Mouse (Mus musculus) limb, embryonic 11.5 days (tissue): ENCODE data around the gene Ascl1. TPM values are rescaled to one million over a fixed set of nuclear protein-coding genes. Genes with fewer than 3 reads are reported as not detected.

Source experiments
- ATAC-seq: fragments of 200-750 bp; cut with Nextera tagmentation; 2 replicates; pipeline ENCODE4 v1.8.0; 2017; ENCODE audit warnings: low read depth; ENCODE audit not compliant: insufficient number of reproducible peaks, low FRiP score, low TSS enrichment
- DNase-seq: peaks from one replicate; pipeline ENCODE4 v3.0.0-alpha.2; 2015; ENCODE audit warnings: low spot score
- H3K27ac ChIP-seq: fragments of 300-500 bp; sonication (generic); replicated peaks from 2 replicates; pipeline ENCODE4 v1.5.1; 2014; ENCODE audit warnings: low read depth, mild to moderate bottlenecking, low read length
- H3K27me3 ChIP-seq: fragments of 300-500 bp; sonication (generic); 2 replicates; pipeline ENCODE4 v1.6.1; 2014; ENCODE audit warnings: mild to moderate bottlenecking, low read length, mixed read lengths; ENCODE audit not compliant: control insufficient read depth, insufficient read depth
- H3K36me3 ChIP-seq: fragments of 300-500 bp; sonication (generic); 2 replicates; pipeline ENCODE4 v1.6.1; 2014; ENCODE audit warnings: mild to moderate bottlenecking, low read length, moderate library complexity, mixed read lengths; ENCODE audit not compliant: control insufficient read depth, insufficient read depth
- H3K4me1 ChIP-seq: fragments of 300-500 bp; sonication (generic); 2 replicates; pipeline ENCODE4 v1.6.1; 2014; ENCODE audit warnings: low read length, mixed read lengths; ENCODE audit not compliant: control insufficient read depth, insufficient read depth
- H3K4me2 ChIP-seq: fragments of 300-500 bp; sonication (generic); 2 replicates; pipeline ENCODE4 v1.6.1; 2014; ENCODE audit warnings: low read depth, mild to moderate bottlenecking, moderate library complexity; ENCODE audit not compliant: severe bottlenecking
- H3K4me3 ChIP-seq: fragments of 300-500 bp; sonication (generic); 2 replicates; pipeline ENCODE4 v1.5.1; 2014; ENCODE audit warnings: low read depth, low read length
- H3K9ac ChIP-seq: fragments of 300-500 bp; sonication (generic); 2 replicates; pipeline ENCODE4 v1.6.1; 2014; ENCODE audit warnings: mild to moderate bottlenecking, low read length
- H3K9me3 ChIP-seq: fragments of 300-500 bp; sonication (generic); 2 replicates; pipeline ENCODE4 v1.6.1; 2016; ENCODE audit warnings: low read length; ENCODE audit not compliant: control insufficient read depth
- WGBS: fragments of 180-500 bp; shearing (Covaris S2); extraction: QIAGEN DNeasy Blood & Tissue Kit; methylation state at CpG from one replicate; pipeline ENCODE4 v1.1.7; 2014; 5-methylcytosine and 5-hydroxymethylcytosine counted together
- polyA plus RNA-seq: library from polyadenylated mRNA; unstranded; fragments of >200 nt; fragmentation: Nextera tagmentation; extraction: Ambion mirVana; gene quantifications from 2 replicates; pipeline ENCODE4 v1.2.1, GENCODE M21; 2014

Gene Ascl1
- polyA plus RNA-seq, 1 experiment from 2014 or later: 0.24 TPM

DNA sequence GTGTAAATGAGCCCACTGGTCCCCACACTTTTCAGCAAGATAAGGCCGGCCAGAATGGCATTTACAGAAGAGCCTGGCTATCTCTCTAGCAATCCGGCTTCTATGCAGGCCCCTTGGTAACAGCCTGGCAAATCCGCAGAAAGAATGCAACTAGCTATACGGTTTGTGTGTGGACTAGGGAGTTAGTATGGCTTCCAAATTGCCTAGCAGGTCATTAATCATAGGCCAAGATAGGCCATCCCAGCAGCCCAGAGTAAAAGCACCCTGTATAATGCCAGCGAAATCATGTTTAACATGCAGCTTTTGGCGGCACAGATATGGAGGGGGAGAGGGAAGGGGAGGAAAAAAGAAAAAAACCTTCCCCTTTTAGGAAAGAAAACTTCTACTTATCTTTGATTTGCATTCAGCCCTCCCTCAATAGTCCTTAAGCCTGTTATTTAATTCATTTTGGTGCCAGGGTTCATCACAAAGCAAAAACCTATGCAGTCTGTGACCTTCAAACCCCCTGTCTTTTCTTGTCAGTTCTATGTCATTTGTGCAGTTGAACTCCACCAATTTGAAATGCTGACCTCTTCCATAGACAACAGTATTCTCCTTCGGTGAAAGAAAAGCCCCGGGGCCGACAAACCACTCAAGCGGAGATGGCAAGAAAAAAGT is 19.9 kb downstream of the Ascl1 start:
- H3K27ac ChIP-seq: no peak overlapping the region
- H3K9ac ChIP-seq: no peak overlapping the region
- H3K9me3 ChIP-seq: no peaks in the 10 kb centered on the region
- no peaks in the 10 kb centered on the region for H3K27me3 ChIP-seq
- 82% methylated on average over 10 of the region's 10 CpGs for WGBS
- H3K4me1 ChIP-seq: no peaks in the 10 kb centered on the region
- no peak for DNase-seq
- no peak for ATAC-seq
- H3K4me3 ChIP-seq: no peak overlapping the region
- H3K4me2 ChIP-seq: no peak overlapping the region
- H3K36me3 ChIP-seq: no peaks in the 10 kb centered on the region

DNA sequence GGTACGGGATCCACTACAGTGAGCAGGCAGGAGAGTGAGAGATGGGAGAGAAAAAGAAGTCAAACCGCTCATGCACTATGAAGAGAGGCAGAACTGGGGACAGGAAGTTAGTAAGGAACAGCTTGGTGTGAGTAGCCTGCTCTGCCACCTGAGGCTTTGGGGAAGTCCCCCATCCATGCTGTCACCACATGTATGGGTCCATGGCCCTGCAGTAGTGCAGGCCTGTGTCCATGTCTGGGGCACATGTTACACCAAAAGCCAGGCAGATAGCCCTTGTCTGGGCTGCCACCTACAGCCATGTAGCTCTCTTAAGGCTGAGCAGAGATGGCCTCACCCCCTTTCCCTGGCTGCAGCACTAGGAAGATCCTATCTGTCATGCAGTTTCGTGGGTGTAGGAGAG is 42.7 kb downstream of the Ascl1 start:
- H3K4me2 ChIP-seq: no peak overlapping the region
- no peaks in the 10 kb centered on the region for H3K27me3 ChIP-seq
- H3K9me3 ChIP-seq: no peaks in the 10 kb centered on the region
- peaks cover 2% of the 10 kb centered on the region; the same call in 1 of the 2 replicates for H3K4me1 ChIP-seq
- H3K27ac ChIP-seq: no peak overlapping the region
- ATAC-seq (no peak), DNase-seq (no peak)
- no peaks in the 10 kb centered on the region for H3K36me3 ChIP-seq
- H3K4me3 ChIP-seq: no peak overlapping the region
- WGBS: 93% methylated on average over 3 of the region's 3 CpGs
- no peak overlapping the region for H3K9ac ChIP-seq

DNA sequence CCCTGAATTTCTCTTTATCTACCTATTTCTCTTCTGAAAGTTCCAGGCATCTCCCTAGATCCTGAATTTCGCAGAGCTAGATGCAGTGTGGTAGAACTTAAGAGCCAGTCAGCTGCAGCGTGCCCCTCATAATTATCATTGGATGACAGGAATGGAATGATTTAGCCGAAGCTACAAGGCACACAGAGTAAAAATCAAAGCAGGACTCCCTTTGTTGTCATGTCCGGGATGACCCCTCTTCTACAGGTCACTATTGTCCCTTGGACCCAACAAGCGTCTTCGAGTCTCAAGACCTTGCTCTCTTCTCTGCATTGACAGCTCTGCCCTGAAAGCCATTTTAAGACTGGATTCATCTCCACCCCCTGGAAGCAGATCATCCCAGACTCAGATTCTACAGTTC is 44.1 kb downstream of the Ascl1 start:
- Histone ChIP-seq H3K27me3 (no peaks in the 10 kb centered on the region), H3K36me3 (no peaks in the 10 kb centered on the region), H3K4me2 (no peak overlapping the region), H3K27ac (no peak overlapping the region), H3K9ac (no peak overlapping the region), H3K4me3 (no peak overlapping the region), H3K4me1 (peaks cover 2% of the 10 kb centered on the region; the same call in 1 of the 2 replicates), H3K9me3 (no peaks in the 10 kb centered on the region)
- ATAC-seq (no peak), DNase-seq (no peak)
- WGBS: 85% methylated on average over 6 of the region's 6 CpGs

DNA sequence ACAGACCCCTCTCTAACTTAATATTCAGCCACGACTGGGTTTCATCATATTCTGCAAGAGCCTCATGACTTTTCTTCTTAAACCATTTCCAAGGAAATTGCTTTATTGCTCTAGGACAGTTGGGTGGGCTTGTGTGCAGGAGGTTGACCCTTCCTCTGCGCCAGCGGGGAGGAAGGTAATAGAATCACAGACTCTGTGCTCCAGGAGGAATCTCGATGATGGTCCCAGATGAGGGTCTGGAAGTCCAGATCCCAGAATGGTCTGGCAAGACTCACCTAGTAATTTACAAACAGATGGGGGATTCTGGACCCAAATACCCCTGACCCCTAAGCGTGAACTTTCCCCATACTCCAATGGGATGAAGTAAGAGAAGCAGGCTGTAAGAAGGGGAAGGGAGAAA is 45.2 kb downstream of the Ascl1 start:
- ATAC-seq (no peak), DNase-seq (no peak)
- H3K27ac ChIP-seq: peak overlapping the region; percentile 32; the same call in 1 of the 2 replicates
- H3K9ac ChIP-seq: no peak overlapping the region
- peak overlapping the region; percentile 26; the same call in 1 of the 2 replicates for H3K4me2 ChIP-seq
- no peak overlapping the region for H3K4me3 ChIP-seq
- H3K9me3 ChIP-seq: no peaks in the 10 kb centered on the region
- H3K36me3 ChIP-seq: no peaks in the 10 kb centered on the region
- H3K4me1 ChIP-seq: peaks cover 2% of the 10 kb centered on the region; the same call in 1 of the 2 replicates
- WGBS: 46% methylated on average over 5 of the region's 5 CpGs
- no peaks in the 10 kb centered on the region for H3K27me3 ChIP-seq

DNA sequence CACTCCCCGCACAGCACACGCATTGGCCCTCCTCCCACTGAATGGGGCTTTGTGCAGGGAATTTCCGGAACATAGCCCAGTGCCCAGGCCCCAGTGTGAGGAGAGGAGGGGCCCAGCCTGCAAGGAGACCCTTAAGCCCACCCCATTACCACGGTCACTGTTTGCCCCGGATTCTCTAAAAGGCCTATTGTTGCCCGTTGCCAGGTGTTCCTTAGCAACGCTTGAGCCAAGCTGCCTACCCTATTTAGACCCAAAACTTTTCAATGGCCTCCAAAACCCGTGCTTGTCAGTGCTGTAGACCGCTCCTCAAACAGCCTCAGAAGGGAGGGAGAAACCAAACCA is 45.7 kb downstream of the Ascl1 start:
- WGBS: 2% methylated on average over 9 of the region's 9 CpGs
- no peaks in the 10 kb centered on the region for H3K27me3 ChIP-seq
- peaks cover 2% of the 10 kb centered on the region; the same call in 1 of the 2 replicates for H3K4me1 ChIP-seq
- H3K27ac ChIP-seq: peak overlapping the region; percentile 32; the same call in 1 of the 2 replicates
- H3K36me3 ChIP-seq: no peaks in the 10 kb centered on the region
- no peak overlapping the region for H3K4me3 ChIP-seq
- no peak overlapping the region for H3K9ac ChIP-seq
- no peaks in the 10 kb centered on the region for H3K9me3 ChIP-seq
- DNase-seq (peak; percentile 71), ATAC-seq (peak; percentile 97)
- peak overlapping the region; percentile 26; the same call in 1 of the 2 replicates for H3K4me2 ChIP-seq

DNA sequence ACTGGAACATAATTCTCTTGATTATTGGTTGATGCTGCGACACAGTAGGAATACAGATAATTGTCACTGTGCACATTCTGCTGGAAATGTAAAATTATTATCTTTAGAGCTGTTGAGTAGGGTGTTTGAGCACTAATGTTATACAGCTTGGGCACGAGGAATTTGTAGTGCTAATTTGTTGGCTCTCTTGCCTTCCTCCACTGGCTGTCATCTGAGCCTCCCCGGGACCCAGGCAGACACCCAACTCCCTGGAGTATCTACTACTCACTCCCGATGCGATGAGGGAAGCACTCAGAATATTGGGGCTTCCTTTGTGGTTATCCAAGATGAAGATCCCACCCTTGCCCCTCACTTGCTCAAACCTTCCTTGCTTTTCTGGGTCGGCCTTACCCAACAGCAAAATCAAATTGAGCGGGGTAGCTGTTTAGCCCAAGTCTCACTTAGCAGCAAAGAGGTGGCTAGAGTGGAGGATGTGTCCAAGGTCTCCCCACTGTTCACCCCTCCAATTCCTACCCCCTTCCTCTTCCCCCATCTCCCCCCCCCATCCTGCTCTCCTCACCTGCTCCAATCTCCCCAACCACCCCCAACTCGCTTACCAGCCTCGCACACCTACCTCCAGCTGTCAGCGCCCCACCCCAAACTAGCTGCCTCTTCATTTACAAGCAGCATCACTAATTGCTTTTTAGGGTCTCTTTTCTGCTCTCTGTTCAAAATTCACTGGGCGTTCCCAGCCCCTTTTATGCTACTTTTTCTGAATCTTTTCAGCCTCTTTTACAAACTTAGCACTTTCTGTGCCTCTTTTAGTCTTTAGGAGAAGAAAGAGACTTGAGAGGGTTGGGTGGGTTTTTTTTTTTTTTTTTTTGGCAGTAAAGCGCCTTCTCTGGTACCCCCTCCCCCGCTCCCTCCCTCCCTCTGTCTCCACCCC is 46.4 kb downstream of the Ascl1 start:
- peak overlapping the region; percentile 32; the same call in 1 of the 2 replicates for H3K27ac ChIP-seq
- DNase-seq (no peak), ATAC-seq (no peak)
- no peaks in the 10 kb centered on the region for H3K27me3 ChIP-seq
- WGBS: 31% methylated on average over 13 of the region's 13 CpGs
- H3K4me3 ChIP-seq: no peak overlapping the region
- peak overlapping the region; percentile 26; the same call in 1 of the 2 replicates for H3K4me2 ChIP-seq
- H3K36me3 ChIP-seq: no peaks in the 10 kb centered on the region
- H3K4me1 ChIP-seq: peaks cover 2% of the 10 kb centered on the region; the same call in 1 of the 2 replicates
- no peak overlapping the region for H3K9ac ChIP-seq
- H3K9me3 ChIP-seq: no peaks in the 10 kb centered on the region

DNA sequence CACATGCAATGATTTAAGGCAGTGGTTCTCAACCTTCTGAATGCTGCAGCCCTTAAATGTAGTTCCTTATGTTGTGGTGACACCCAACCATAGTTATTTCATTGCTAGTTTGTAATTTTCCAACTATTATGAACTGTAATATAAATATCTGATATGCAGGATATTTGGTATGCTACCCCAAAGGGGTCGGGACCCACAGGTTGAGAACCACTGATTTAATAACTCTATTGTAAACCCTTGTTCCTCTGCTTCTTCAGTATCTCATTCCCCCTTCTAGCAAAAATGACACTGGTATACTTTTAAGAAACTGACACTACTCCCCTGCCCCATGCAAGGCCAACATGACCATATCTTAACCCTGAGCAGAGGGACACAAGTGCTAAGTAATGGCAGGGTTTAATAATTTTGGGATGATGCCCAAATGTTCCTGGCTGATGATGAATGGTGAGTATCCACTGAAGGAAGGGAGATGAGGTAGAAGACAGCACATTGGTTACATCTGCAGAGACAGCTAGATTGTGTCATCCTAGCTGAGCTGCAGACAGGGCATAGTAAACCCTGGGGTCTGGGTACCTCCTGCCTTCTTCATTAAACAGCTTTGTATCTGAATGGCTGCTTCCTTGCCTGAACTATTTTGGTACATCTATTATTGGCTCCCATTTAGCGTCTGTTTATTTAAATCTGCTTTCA is 47.2 kb downstream of the Ascl1 start:
- no peak overlapping the region for H3K4me3 ChIP-seq
- DNase-seq: no peak
- H3K9ac ChIP-seq: no peak overlapping the region
- WGBS: 80% methylated on average over 2 of the region's 2 CpGs
- no peaks in the 10 kb centered on the region for H3K9me3 ChIP-seq
- H3K4me1 ChIP-seq: peaks cover 2% of the 10 kb centered on the region; the same call in 1 of the 2 replicates
- H3K27ac ChIP-seq: no peak overlapping the region
- ATAC-seq: no peak
- H3K27me3 ChIP-seq: no peaks in the 10 kb centered on the region
- no peak overlapping the region for H3K4me2 ChIP-seq
- no peaks in the 10 kb centered on the region for H3K36me3 ChIP-seq
